Mouse (Mus musculus) ES-E14 (cell line): ENCODE measurements around the gene Cep57l1.

ENCODE experiments used
- HCFC1 ChIP-seq: IDR thresholded peaks from 2 replicates; pipeline ENCODE4 v1.6.1; 2012; ENCODE audit warnings: low read length, inconsistent platforms, borderline replicate concordance; ENCODE audit not compliant: insufficient read depth
- ZNF384 ChIP-seq: IDR thresholded peaks from 2 replicates; pipeline ENCODE4 v1.6.1; 2012; ENCODE audit warnings: low read depth, low read length, inconsistent platforms

GRCm38 (mm10) chr10:41797253-41797652, 12.4 kb downstream of the Cep57l1 start:
- no peak for TF ChIP-seq ZNF384
- TF ChIP-seq HCFC1 = no peak
